Mouse (Mus musculus): ENCODE results near the gene Sgsm2. TPM values are rescaled to one million over a fixed set of nuclear protein-coding genes. Genes with fewer than 3 reads are reported as not detected.

Sgsm2 gene
- total and polyA plus RNA-seq, 3 experiments = 5.1 to 8.3 (median 5.3) TPM

GRCm38 (mm10) chr11:74843435-74843714, 53.5 kb downstream of the Sgsm2 start:
- no peaks in the 10 kb centered on the region; the same call in 1 of the 2 replicates for H3K79me2 ChIP-seq (replicated peaks; ENCODE audit: control insufficient read depth, insufficient read depth, low read length)
- no peak overlapping the region for H3K4me3 ChIP-seq
- intact Hi-C loops (cut with DNase I) = no loop called here
- peak overlapping the region; percentile 58 for H3K27ac ChIP-seq
- peaks cover 6% of the 10 kb centered on the region for H3K4me1 ChIP-seq (ENCODE audit: control insufficient read depth, insufficient read depth, low read length)
- no peaks in the 10 kb centered on the region for H3K27me3 ChIP-seq (ENCODE audit: control insufficient read depth, insufficient read depth, low read length)
- DNase-seq = peak; percentile 58 to 63
- no peak overlapping the region for H3K9ac ChIP-seq (ENCODE audit: low read depth, low read length)
- WGBS = 20% methylated on average over 2 of the region's 2 CpGs
- H3K36me3 ChIP-seq (ENCODE audit: control insufficient read depth, insufficient read depth, low read length) = no peaks in the 10 kb centered on the region
- TF ChIP-seq CTCF (IDR thresholded peaks at IDR 0.05) (no peak), POLR2A (IDR thresholded peaks at IDR 0.05; ENCODE audit: insufficient read depth, low read depth, low read length) (0 out of 2 replicates have a peak, but pooled peaks have one; percentile 9), EP300 (IDR thresholded peaks at IDR 0.05; ENCODE audit: insufficient read depth, low read depth, low read length) (no peak)

DNA sequence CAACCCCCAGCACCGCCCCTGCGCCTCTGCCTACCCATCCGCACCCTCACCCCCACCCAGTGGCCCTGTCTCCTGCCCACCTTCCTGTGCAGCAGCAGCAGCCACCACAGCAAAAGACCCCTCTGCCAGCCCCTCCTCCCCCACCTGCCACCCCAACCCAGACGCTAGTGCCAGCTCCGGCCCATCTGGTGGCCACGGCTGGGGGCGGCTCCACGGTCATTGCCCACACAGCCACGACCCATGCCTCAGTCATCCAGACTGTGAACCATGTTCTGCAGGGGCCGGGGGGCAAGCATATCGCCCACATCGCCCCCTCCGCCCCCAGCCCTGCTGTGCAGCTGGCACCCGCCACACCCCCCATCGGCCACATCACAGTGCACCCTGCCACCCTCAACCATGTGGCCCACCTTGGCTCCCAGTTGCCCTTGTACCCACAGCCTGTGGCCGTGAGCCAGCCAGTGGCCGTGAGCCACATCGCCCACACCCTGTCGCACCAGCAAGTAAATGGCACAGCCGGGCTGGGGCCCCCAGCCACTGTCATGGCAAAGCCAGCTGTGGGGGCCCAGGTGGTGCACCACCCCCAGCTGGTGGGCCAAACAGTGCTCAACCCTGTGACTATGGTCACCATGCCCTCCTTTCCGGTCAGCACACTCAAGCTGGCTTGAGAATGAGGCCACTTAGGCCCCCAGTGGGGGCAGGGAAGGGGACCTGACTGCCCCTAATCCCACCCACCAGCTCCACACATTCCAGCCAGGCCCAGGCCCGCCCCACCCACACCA, 54.0 kb downstream of the Sgsm2 start:
- H3K4me1 ChIP-seq (ENCODE audit: control insufficient read depth, insufficient read depth, low read length) = peaks cover 6% of the 10 kb centered on the region
- H3K27me3 ChIP-seq (ENCODE audit: control insufficient read depth, insufficient read depth, low read length) = no peaks in the 10 kb centered on the region
- H3K4me3 ChIP-seq = no peak overlapping the region
- no peaks in the 10 kb centered on the region; the same call in 1 of the 2 replicates for H3K79me2 ChIP-seq (replicated peaks; ENCODE audit: control insufficient read depth, insufficient read depth, low read length)
- intact Hi-C loops (cut with DNase I) = no loop called here
- WGBS = 84% methylated on average over 22 of the region's 22 CpGs
- TF ChIP-seq EP300 (IDR thresholded peaks at IDR 0.05; ENCODE audit: insufficient read depth, low read depth, low read length) (no peak), POLR2A (IDR thresholded peaks at IDR 0.05; ENCODE audit: insufficient read depth, low read depth, low read length) (no peak), CTCF (IDR thresholded peaks at IDR 0.05) (no peak)
- peak; percentile 15 to 23 for DNase-seq
- H3K36me3 ChIP-seq (ENCODE audit: control insufficient read depth, insufficient read depth, low read length) = no peaks in the 10 kb centered on the region
- peak overlapping the region; percentile 58 for H3K27ac ChIP-seq
- H3K9ac ChIP-seq (ENCODE audit: low read depth, low read length) = no peak overlapping the region

GRCm38 (mm10) chr11:74842045-74842444, 54.8 kb downstream of the Sgsm2 start:
- Histone ChIP-seq H3K9ac (ENCODE audit: low read depth, low read length) (no peak overlapping the region), H3K4me3 (no peak overlapping the region), H3K27me3 (ENCODE audit: control insufficient read depth, insufficient read depth, low read length) (no peaks in the 10 kb centered on the region), H3K27ac (no peak overlapping the region), H3K36me3 (ENCODE audit: control insufficient read depth, insufficient read depth, low read length) (no peaks in the 10 kb centered on the region), H3K4me1 (ENCODE audit: control insufficient read depth, insufficient read depth, low read length) (peaks cover 8% of the 10 kb centered on the region), H3K79me2 (replicated peaks; ENCODE audit: control insufficient read depth, insufficient read depth, low read length) (no peaks in the 10 kb centered on the region; the same call in 1 of the 2 replicates)
- intact Hi-C loops (cut with DNase I) = no loop called here
- 81% methylated on average over 13 of the region's 13 CpGs for WGBS
- TF ChIP-seq CTCF (IDR thresholded peaks at IDR 0.05) (no peak), POLR2A (IDR thresholded peaks at IDR 0.05; ENCODE audit: insufficient read depth, low read depth, low read length) (no peak), EP300 (IDR thresholded peaks at IDR 0.05; ENCODE audit: insufficient read depth, low read depth, low read length) (no peak)
- peak; percentile 10 to 21 for DNase-seq

GRCm38 (mm10) chr11:74841366-74841765, 55.5 kb downstream of the Sgsm2 start:
- WGBS = 62% methylated on average over 9 of the region's 9 CpGs
- Histone ChIP-seq H3K79me2 (replicated peaks; ENCODE audit: control insufficient read depth, insufficient read depth, low read length) (peaks cover 2% of the 10 kb centered on the region; the same call in 1 of the 2 replicates), H3K4me1 (ENCODE audit: control insufficient read depth, insufficient read depth, low read length) (peaks cover 8% of the 10 kb centered on the region), H3K4me3 (no peak overlapping the region), H3K27me3 (ENCODE audit: control insufficient read depth, insufficient read depth, low read length) (no peaks in the 10 kb centered on the region), H3K9ac (ENCODE audit: low read depth, low read length) (no peak overlapping the region), H3K36me3 (ENCODE audit: control insufficient read depth, insufficient read depth, low read length) (no peaks in the 10 kb centered on the region), H3K27ac (peak overlapping the region; percentile 57)
- peak; percentile 28 to 31 for DNase-seq
- TF ChIP-seq POLR2A (IDR thresholded peaks at IDR 0.05; ENCODE audit: insufficient read depth, low read depth, low read length) (no peak), EP300 (IDR thresholded peaks at IDR 0.05; ENCODE audit: insufficient read depth, low read depth, low read length) (no peak), CTCF (IDR thresholded peaks at IDR 0.05) (no peak)
- intact Hi-C loops (cut with DNase I) = no loop called here

DNA sequence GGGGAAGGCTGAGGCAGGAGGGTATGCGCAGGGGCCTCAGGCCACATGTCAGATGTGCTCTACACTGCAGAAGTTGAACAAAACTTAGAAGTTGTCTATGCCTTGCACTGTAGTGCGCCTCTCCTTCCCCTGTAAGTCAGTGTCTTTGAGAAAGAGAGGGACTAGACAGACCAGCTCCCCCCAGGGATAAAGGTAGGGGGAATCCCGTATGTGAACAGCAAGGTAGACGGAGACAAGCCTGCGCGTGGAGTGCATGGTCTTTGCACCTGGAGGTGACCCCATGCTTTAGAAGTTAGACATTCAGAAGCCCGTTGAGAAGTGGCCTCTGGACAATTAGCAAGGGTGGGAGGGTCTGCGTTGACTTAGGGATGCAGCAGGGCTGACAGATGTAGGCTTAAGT, 56.1 kb downstream of the Sgsm2 start:
- intact Hi-C loops (cut with DNase I) = no loop called here
- H3K9ac ChIP-seq (ENCODE audit: low read depth, low read length) = no peak overlapping the region

More for the DNA sequence above, 56.1 kb downstream of the Sgsm2 start:
- Histone ChIP-seq H3K79me2 (replicated peaks; ENCODE audit: control insufficient read depth, insufficient read depth, low read length) (peaks cover 5% of the 10 kb centered on the region; the same call in 1 of the 2 replicates), H3K36me3 (ENCODE audit: control insufficient read depth, insufficient read depth, low read length) (no peaks in the 10 kb centered on the region), H3K4me3 (no peak overlapping the region), H3K27ac (peak overlapping the region; percentile 57), H3K4me1 (ENCODE audit: control insufficient read depth, insufficient read depth, low read length) (peaks cover 8% of the 10 kb centered on the region), H3K27me3 (ENCODE audit: control insufficient read depth, insufficient read depth, low read length) (no peaks in the 10 kb centered on the region)
- TF ChIP-seq POLR2A (IDR thresholded peaks at IDR 0.05; ENCODE audit: insufficient read depth, low read depth, low read length) (no peak), CTCF (IDR thresholded peaks at IDR 0.05) (no peak), EP300 (IDR thresholded peaks at IDR 0.05; ENCODE audit: insufficient read depth, low read depth, low read length) (no peak)
- DNase-seq = peak; percentile 5 to 24
- WGBS = 91% methylated on average over 8 of the region's 8 CpGs
